Mouse (Mus musculus): Measurements from ENCODE around the gene Cyb5d2. TPM values are rescaled to one million over a fixed set of nuclear protein-coding genes. Genes with fewer than 3 reads are reported as not detected.

The Cyb5d2 gene
- total and polyA plus RNA-seq, 2 experiments from 2014 or later = 7.3 to 10.2 TPM

GRCm38 (mm10) chr11:72796773-72797338 lies 914 bp upstream of the Cyb5d2 start:
- Histone ChIP-seq H3K4me1 (ENCODE audit: control insufficient read depth, insufficient read depth) (peaks cover 11% of the 10 kb centered on the region), H3K9ac (replicated peaks; ENCODE audit: low read depth, low read length) (peak overlapping the region; percentile 93), H3K4me2 (ENCODE audit: low read depth, low read length) (peak overlapping the region; percentile 91), H3K9me3 (replicated peaks; ENCODE audit: control insufficient read depth, low read length) (no peaks in the 10 kb centered on the region), H3K4me3 (ENCODE audit: low read depth, low read length) (peak overlapping the region; percentile 96), H3K27me3 (ENCODE audit: control insufficient read depth, insufficient read depth, low read length) (no peaks in the 10 kb centered on the region), H3K36me3 (replicated peaks; ENCODE audit: control insufficient read depth, insufficient read depth, low read length) (no peaks in the 10 kb centered on the region), H3K27ac (ENCODE audit: low read depth) (peak overlapping the region; percentile 91)
- TF ChIP-seq EP300 (IDR thresholded peaks at IDR 0.05; ENCODE audit: low read depth) (no peak), CTCF (IDR thresholded peaks at IDR 0.05; ENCODE audit: low read depth) (no peak)
- ATAC-seq (ENCODE audit: insufficient read depth, low read depth) (no peak), DNase-seq (ENCODE audit: low spot score) (no peak)
- 12% methylated on average over 10 of the region's 10 CpGs for WGBS

DNA sequence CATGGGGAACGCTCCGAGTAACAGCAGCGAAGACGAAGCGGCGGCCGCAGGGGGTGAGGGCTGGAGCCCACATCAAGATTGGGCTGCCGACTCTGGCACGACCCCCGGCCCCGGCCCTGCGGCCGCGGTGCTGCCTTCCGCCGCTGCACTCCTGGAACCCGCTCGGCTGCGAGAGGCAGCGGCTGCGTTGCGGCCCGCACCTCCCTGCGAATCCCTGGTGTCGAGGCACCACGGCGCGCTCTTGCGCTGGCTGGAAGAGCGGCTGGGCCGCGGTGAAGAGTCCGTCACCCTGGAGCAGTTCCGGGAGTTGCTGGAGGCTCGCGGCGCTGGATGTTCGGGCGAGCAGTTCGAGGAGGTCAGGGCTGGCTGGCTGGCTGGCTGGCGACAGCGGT lies 350 bp upstream of the Cyb5d2 start:
- WGBS = under 1% methylated on average over 42 of the region's 42 CpGs
- H3K4me2 ChIP-seq (ENCODE audit: low read depth, low read length) = peak overlapping the region; percentile 91
- DNase-seq (ENCODE audit: low spot score) (no peak), ATAC-seq (ENCODE audit: insufficient read depth, low read depth) (peak; percentile 26)
- H3K4me3 ChIP-seq (ENCODE audit: low read depth, low read length) = peak overlapping the region; percentile 96
- peaks cover 11% of the 10 kb centered on the region for H3K4me1 ChIP-seq (ENCODE audit: control insufficient read depth, insufficient read depth)
- H3K27ac ChIP-seq (ENCODE audit: low read depth) = peak overlapping the region; percentile 91
- no peaks in the 10 kb centered on the region for H3K27me3 ChIP-seq (ENCODE audit: control insufficient read depth, insufficient read depth, low read length)
- no peak for TF ChIP-seq CTCF (IDR thresholded peaks at IDR 0.05; ENCODE audit: low read depth)
- no peaks in the 10 kb centered on the region for H3K9me3 ChIP-seq (replicated peaks; ENCODE audit: control insufficient read depth, low read length)
- H3K36me3 ChIP-seq (replicated peaks; ENCODE audit: control insufficient read depth, insufficient read depth, low read length) = no peaks in the 10 kb centered on the region
- peak overlapping the region; percentile 93 for H3K9ac ChIP-seq (replicated peaks; ENCODE audit: low read depth, low read length)

DNA sequence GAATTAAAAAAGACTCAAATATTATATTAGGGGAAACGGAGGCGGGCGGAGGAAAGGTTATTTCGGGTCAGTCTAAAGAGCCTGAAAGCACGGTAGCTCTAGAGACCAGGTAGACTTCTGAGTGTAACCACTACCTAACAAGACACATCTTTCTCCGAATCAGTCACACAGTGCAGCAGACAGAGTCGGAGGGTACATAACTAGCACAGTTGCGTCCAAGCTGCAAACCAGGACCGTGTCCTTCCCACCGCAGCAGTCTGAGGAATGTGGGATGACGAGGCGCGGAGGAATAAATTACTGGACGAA lies 840 bp downstream of the Cyb5d2 start:
- H3K27me3 ChIP-seq (ENCODE audit: control insufficient read depth, insufficient read depth, low read length) = no peaks in the 10 kb centered on the region
- no peaks in the 10 kb centered on the region for H3K9me3 ChIP-seq (replicated peaks; ENCODE audit: control insufficient read depth, low read length)
- H3K4me1 ChIP-seq (ENCODE audit: control insufficient read depth, insufficient read depth) = peaks cover 11% of the 10 kb centered on the region
- DNase-seq (ENCODE audit: low spot score) (no peak), ATAC-seq (ENCODE audit: insufficient read depth, low read depth) (peak; percentile 16)
- peak overlapping the region; percentile 93 for H3K9ac ChIP-seq (replicated peaks; ENCODE audit: low read depth, low read length)
- WGBS = 12% methylated on average over 14 of the region's 14 CpGs
- peak overlapping the region; percentile 72 for H3K4me2 ChIP-seq (ENCODE audit: low read depth, low read length)
- peak overlapping the region; percentile 91 for H3K27ac ChIP-seq (ENCODE audit: low read depth)
- H3K4me3 ChIP-seq (ENCODE audit: low read depth, low read length) = peak overlapping the region; percentile 96
- no peak for TF ChIP-seq CTCF (IDR thresholded peaks at IDR 0.05; ENCODE audit: low read depth)
- H3K36me3 ChIP-seq (replicated peaks; ENCODE audit: control insufficient read depth, insufficient read depth, low read length) = no peaks in the 10 kb centered on the region

DNA sequence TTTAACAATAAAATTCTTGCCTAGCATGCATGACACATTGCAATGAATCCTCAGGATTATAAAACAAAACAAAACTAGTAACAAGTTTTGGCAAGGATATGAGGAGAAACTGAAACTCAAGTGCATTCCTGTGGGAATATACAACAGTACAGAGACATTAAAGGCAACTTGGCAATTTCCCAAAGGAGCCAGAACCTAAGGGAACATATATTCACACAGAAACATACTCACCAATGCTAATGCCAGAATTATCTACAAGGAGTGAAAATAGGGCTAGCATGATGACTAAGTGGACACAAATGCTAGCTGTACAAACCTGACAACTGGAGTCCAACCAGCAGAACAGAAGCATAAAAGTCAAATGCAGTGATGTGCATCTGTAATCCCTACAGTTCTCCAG lies 3.9 kb downstream of the Cyb5d2 start:
- Histone ChIP-seq H3K27me3 (ENCODE audit: control insufficient read depth, insufficient read depth, low read length) (no peaks in the 10 kb centered on the region), H3K36me3 (replicated peaks; ENCODE audit: control insufficient read depth, insufficient read depth, low read length) (no peaks in the 10 kb centered on the region), H3K9ac (replicated peaks; ENCODE audit: low read depth, low read length) (no peak overlapping the region), H3K27ac (ENCODE audit: low read depth) (no peak overlapping the region), H3K4me1 (ENCODE audit: control insufficient read depth, insufficient read depth) (peaks cover 4% of the 10 kb centered on the region), H3K4me2 (ENCODE audit: low read depth, low read length) (no peak overlapping the region), H3K9me3 (replicated peaks; ENCODE audit: control insufficient read depth, low read length) (no peaks in the 10 kb centered on the region), H3K4me3 (ENCODE audit: low read depth, low read length) (no peak overlapping the region)
- TF ChIP-seq EP300 (IDR thresholded peaks at IDR 0.05; ENCODE audit: low read depth) = no peak
- ATAC-seq (ENCODE audit: insufficient read depth, low read depth) (no peak), DNase-seq (ENCODE audit: low spot score) (no peak)

DNA sequence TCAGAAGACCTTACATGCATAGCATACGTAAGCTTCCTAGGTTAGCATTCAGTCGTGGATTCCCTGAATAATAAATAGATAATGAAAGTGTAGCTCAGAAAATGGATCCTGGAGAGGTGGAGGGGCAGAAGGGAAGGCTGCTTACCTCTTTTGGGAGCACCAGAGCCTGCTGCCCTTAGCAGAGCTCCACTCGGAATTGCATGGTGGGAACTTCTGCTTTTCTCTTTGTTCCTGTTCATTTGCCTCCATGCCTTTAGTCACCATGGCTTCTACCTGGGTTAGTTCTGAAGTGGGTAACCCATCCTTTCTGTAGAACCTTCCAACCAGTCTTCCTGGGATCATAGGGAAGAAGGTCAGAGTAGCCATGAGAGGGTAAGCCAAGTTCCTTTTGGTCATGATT lies 13.4 kb downstream of the Cyb5d2 start:
- TF ChIP-seq CTCF (IDR thresholded peaks at IDR 0.05; ENCODE audit: low read depth) (no peak), EP300 (IDR thresholded peaks at IDR 0.05; ENCODE audit: low read depth) (no peak)
- no peak overlapping the region for H3K4me2 ChIP-seq (ENCODE audit: low read depth, low read length)
- no peaks in the 10 kb centered on the region for H3K9me3 ChIP-seq (replicated peaks; ENCODE audit: control insufficient read depth, low read length)
- no peaks in the 10 kb centered on the region for H3K27me3 ChIP-seq (ENCODE audit: control insufficient read depth, insufficient read depth, low read length)
- H3K4me3 ChIP-seq (ENCODE audit: low read depth, low read length) = no peak overlapping the region
- ATAC-seq (ENCODE audit: insufficient read depth, low read depth) (no peak), DNase-seq (ENCODE audit: low spot score) (no peak)
- H3K36me3 ChIP-seq (replicated peaks; ENCODE audit: control insufficient read depth, insufficient read depth, low read length) = 0 out of 2 replicates have a peak, but pooled peaks cover 4% of the 10 kb centered on the region
- WGBS = 76% methylated on average over 3 of the region's 3 CpGs
- H3K4me1 ChIP-seq (ENCODE audit: control insufficient read depth, insufficient read depth) = no peaks in the 10 kb centered on the region
- no peak overlapping the region for H3K9ac ChIP-seq (replicated peaks; ENCODE audit: low read depth, low read length)
- no peak overlapping the region for H3K27ac ChIP-seq (ENCODE audit: low read depth)

DNA sequence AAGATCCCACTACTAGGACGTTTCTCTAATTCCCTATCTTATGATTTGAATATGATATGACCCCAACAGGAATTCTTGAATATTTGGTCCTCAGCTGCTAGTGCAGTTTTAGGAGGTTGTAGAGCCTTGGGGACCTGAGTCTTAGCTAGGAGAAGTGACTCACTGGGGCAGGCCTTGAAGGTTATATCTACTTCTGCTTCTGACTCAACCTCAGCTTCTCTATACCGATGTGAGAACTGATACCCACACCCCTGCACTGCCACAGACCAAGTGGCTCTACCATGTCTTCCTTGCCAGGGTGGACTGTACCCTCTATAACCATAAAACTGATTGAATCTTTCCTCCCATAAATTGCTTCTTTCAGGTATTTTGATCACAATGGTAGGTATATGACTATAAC lies 13.8 kb downstream of the Cyb5d2 start:
- no peak overlapping the region for H3K9ac ChIP-seq (replicated peaks; ENCODE audit: low read depth, low read length)
- H3K27ac ChIP-seq (ENCODE audit: low read depth) = no peak overlapping the region
- 0 out of 2 replicates have a peak, but pooled peaks cover 4% of the 10 kb centered on the region for H3K36me3 ChIP-seq (replicated peaks; ENCODE audit: control insufficient read depth, insufficient read depth, low read length)
- WGBS = 54% methylated on average over 2 of the region's 2 CpGs
- no peak overlapping the region for H3K4me3 ChIP-seq (ENCODE audit: low read depth, low read length)
- DNase-seq (ENCODE audit: low spot score) = no peak
- TF ChIP-seq EP300 (IDR thresholded peaks at IDR 0.05; ENCODE audit: low read depth) = no peak
- TF ChIP-seq CTCF (IDR thresholded peaks at IDR 0.05; ENCODE audit: low read depth) = no peak
- H3K4me1 ChIP-seq (ENCODE audit: control insufficient read depth, insufficient read depth) = no peaks in the 10 kb centered on the region
- no peaks in the 10 kb centered on the region for H3K27me3 ChIP-seq (ENCODE audit: control insufficient read depth, insufficient read depth, low read length)
- H3K4me2 ChIP-seq (ENCODE audit: low read depth, low read length) = no peak overlapping the region
- no peaks in the 10 kb centered on the region for H3K9me3 ChIP-seq (replicated peaks; ENCODE audit: control insufficient read depth, low read length)
- ATAC-seq (ENCODE audit: insufficient read depth, low read depth) = no peak
